Comparison of ENCODE assay signal across 17 mouse cellular contexts in genomic region chr9:49906306-49906705, GRCm38 (mm10).
A peak's percentile ranks its signal among the peaks of the same experiment; 100 is the strongest.
DNase-seq lines count a peak whose midpoint lies in the region; ATAC-seq and TF ChIP-seq lines count a peak whose summit lies in the region.
"Had no signal": no experiment of that assay in that cellular context is flagged by ENCODE, and none has a peak within 500 bp of the region (broad histone marks: within the 10 kb centered on the region; RNA-seq: fewer than 3 reads in every experiment).

No protein-coding gene starts in this region.

- no peak overlapping the region for H3K4me3 ChIP-seq in hindbrain, postnatal 0 days (ENCODE audit: low read length)
- no peak overlapping the region for H3K4me3 ChIP-seq in hindbrain, embryonic 10.5 days
- no peak overlapping the region for H3K4me3 ChIP-seq in heart, embryonic 15.5 days
- H3K4me3 ChIP-seq: left cerebral cortex, adult 2 months; limb, embryonic 13.5 days had no signal

- no peak for TF ChIP-seq POLR2A in brain, embryonic 14.5 days (IDR thresholded peaks at IDR 0.05; ENCODE audit: borderline replicate concordance, extremely low read depth, insufficient read depth, insufficient read length, poor library complexity, severe bottlenecking)

- DNase-seq in hindbrain, postnatal 0 days (ENCODE audit: low spot score): peak; percentile 26
- no peak for DNase-seq in hindbrain, embryonic 10.5 days (ENCODE audit: low spot score)
- peak; percentile 34 for DNase-seq in NIH3T3 (ENCODE audit: low read depth)
- DNase-seq in brain, embryonic 14.5 days (ENCODE audit: low read depth): peak; percentile 49
- DNase-seq in right cerebral cortex, postnatal 4 days: no peak
- no peak for DNase-seq in cerebellum, adult 11-12 months
- DNase-seq: gastrocnemius, postnatal 25 days; kidney, adult 2 months; lung, adult 18-20 months; spleen, adult 18-20 months; thymus, postnatal 25 days had no signal

- H3K9me3 ChIP-seq in hindbrain, postnatal 0 days (ENCODE audit: low read length): no peaks in the 10 kb centered on the region
- H3K9me3 ChIP-seq in hindbrain, embryonic 10.5 days: no peaks in the 10 kb centered on the region
- no peaks in the 10 kb centered on the region for H3K9me3 ChIP-seq in heart, embryonic 15.5 days (replicated peaks)
- H3K9me3 ChIP-seq: limb, embryonic 13.5 days had no signal

- no peak overlapping the region for H3K27ac ChIP-seq in hindbrain, postnatal 0 days
- H3K27ac ChIP-seq in hindbrain, embryonic 10.5 days: no peak overlapping the region
- H3K27ac ChIP-seq in heart, embryonic 15.5 days: peak overlapping the region; percentile 90
- H3K27ac ChIP-seq: hindbrain, embryonic 14.5 days; left cerebral cortex, adult 2 months; limb, embryonic 13.5 days had no signal

- 49% methylated on average over 4 of the region's 4 CpGs for WGBS in hindbrain, postnatal 0 days
- 84% methylated on average over 4 of the region's 4 CpGs for WGBS in hindbrain, embryonic 10.5 days
- 11% methylated on average over 4 of the region's 4 CpGs for WGBS in heart, embryonic 15.5 days

- no peak overlapping the region for H3K4me2 ChIP-seq in hindbrain, postnatal 0 days (ENCODE audit: low read depth, low read length)
- no peak overlapping the region for H3K4me2 ChIP-seq in heart, embryonic 15.5 days
- H3K4me2 ChIP-seq: hindbrain, embryonic 14.5 days; limb, embryonic 13.5 days had no signal

- H3K36me3 ChIP-seq in hindbrain, postnatal 0 days (ENCODE audit: insufficient read depth, low read length): no peaks in the 10 kb centered on the region
- no peaks in the 10 kb centered on the region for H3K36me3 ChIP-seq in hindbrain, embryonic 10.5 days
- H3K36me3 ChIP-seq in heart, embryonic 15.5 days: no peaks in the 10 kb centered on the region
- H3K36me3 ChIP-seq: limb, embryonic 13.5 days had no signal

- H3K4me1 ChIP-seq in hindbrain, postnatal 0 days (ENCODE audit: insufficient read depth, low read length): no peaks in the 10 kb centered on the region
- H3K4me1 ChIP-seq in hindbrain, embryonic 10.5 days (replicated peaks): no peaks in the 10 kb centered on the region
- peaks cover 13% of the 10 kb centered on the region for H3K4me1 ChIP-seq in heart, embryonic 15.5 days (replicated peaks)
- H3K4me1 ChIP-seq: limb, embryonic 13.5 days had no signal

- H3K9ac ChIP-seq in hindbrain, postnatal 0 days (replicated peaks; ENCODE audit: low read length): no peak overlapping the region
- no peak overlapping the region for H3K9ac ChIP-seq in heart, embryonic 15.5 days
- H3K9ac ChIP-seq: hindbrain, embryonic 14.5 days; limb, embryonic 13.5 days had no signal

- no peak for TF ChIP-seq CTCF in hindbrain, postnatal 0 days (IDR thresholded peaks at IDR 0.05; ENCODE audit: low read depth)
- no peak for TF ChIP-seq CTCF in brain, embryonic 14.5 days (IDR thresholded peaks at IDR 0.05; ENCODE audit: borderline replicate concordance, extremely low read depth, insufficient read depth, insufficient read length)

- H3K27me3 ChIP-seq in hindbrain, postnatal 0 days (ENCODE audit: insufficient read depth, low read length): no peaks in the 10 kb centered on the region
- no peaks in the 10 kb centered on the region for H3K27me3 ChIP-seq in hindbrain, embryonic 10.5 days (ENCODE audit: insufficient read depth, poor library complexity, severe bottlenecking)
- H3K27me3 ChIP-seq in heart, embryonic 15.5 days: no peaks in the 10 kb centered on the region
- H3K27me3 ChIP-seq: limb, embryonic 13.5 days; Patski had no signal

- ATAC-seq in hindbrain, postnatal 0 days: no peak
- peak; percentile 80 for ATAC-seq in heart, embryonic 15.5 days (replicated peaks; ENCODE audit: insufficient number of reproducible peaks, insufficient read depth, low FRiP score, low read depth)
- no peak for ATAC-seq in CD4-positive, CD25-positive, alpha-beta regulatory T cell, adult 4 months
- ATAC-seq: Patski had no signal

Comparison
In these comparisons a context has a peak if more than half of its experiments do, and no peak if none do; other contexts are left out.
1. DNase-seq: peak in hindbrain, postnatal 0 days (single experiment), NIH3T3 (single experiment) and brain, embryonic 14.5 days (single experiment); none in hindbrain, embryonic 10.5 days (single experiment), right cerebral cortex, postnatal 4 days (single experiment) and cerebellum, adult 11-12 months (single experiment).